Mouse (Mus musculus): ENCODE data around the gene Camsap2. TPM values are rescaled to one million over a fixed set of nuclear protein-coding genes. Genes with fewer than 3 reads are reported as not detected.

Gene Camsap2
- polyA plus RNA-seq, 1 experiment from 2014 or later: 36.8 TPM

- no peak for TF ChIP-seq CTCF (IDR thresholded peaks at IDR 0.05)
- POLR2A ChIA-PET: no interaction called here
- in situ Hi-C loops (cut with MboI; ENCODE audit: low pct_unique_long_range_greater_than_20kb): no loop called here
- ATAC-seq (no peak), DNase-seq (ENCODE audit: low read depth, low spot score) (no peak)
- CTCF ChIA-PET: interaction anchor here (1.3 to 1.6 kb wide), 2 partner anchors 11 to 44 kb away, joined by 4 to 6 read pairs; no protein-coding TSS in a partner anchor
- no peaks in the 10 kb centered on the region for H3K27me3 ChIP-seq
Observed at GRCm38 (mm10) chr1:136241801-136242200, 104.1 kb downstream of the Camsap2 start.

- no peak for DNase-seq (ENCODE audit: low read depth, low spot score)
- in situ Hi-C loops (cut with MboI; ENCODE audit: low pct_unique_long_range_greater_than_20kb): no loop called here
- CTCF ChIA-PET: no interaction called here
- TF ChIP-seq CTCF (IDR thresholded peaks at IDR 0.05): no peak
- no peaks in the 10 kb centered on the region for H3K27me3 ChIP-seq
- POLR2A ChIA-PET: no interaction called here
- ATAC-seq: no peak
Observed at GRCm38 (mm10) chr1:136238495-136238894, 107.4 kb downstream of the Camsap2 start.

GRCm38 (mm10) chr1:136234595-136235092 lies 111.3 kb downstream of the Camsap2 start:
- in situ Hi-C loops (cut with MboI; ENCODE audit: low pct_unique_long_range_greater_than_20kb): no loop called here
- TF ChIP-seq CTCF (IDR thresholded peaks at IDR 0.05): no peak
- POLR2A ChIA-PET: no interaction called here
- DNase-seq (ENCODE audit: low read depth, low spot score) (no peak), ATAC-seq (no peak)
- H3K27me3 ChIP-seq: no peaks in the 10 kb centered on the region
- CTCF ChIA-PET: no interaction called here

- peak; percentile 72 for ATAC-seq
- peak; percentile 50 for DNase-seq (ENCODE audit: low read depth, low spot score)
- in situ Hi-C loops (cut with MboI; ENCODE audit: low pct_unique_long_range_greater_than_20kb): no loop called here
- CTCF ChIA-PET: no interaction called here
- H3K27me3 ChIP-seq: no peaks in the 10 kb centered on the region
- TF ChIP-seq CTCF (IDR thresholded peaks at IDR 0.05): no peak
- POLR2A ChIA-PET: interaction anchor here (1.2 kb wide), 1 partner anchor 13 kb away, joined by 3 read pairs; no protein-coding TSS in a partner anchor
Observed at GRCm38 (mm10) chr1:136233892-136234594, 111.9 kb downstream of the Camsap2 start, which contains the start of gene Inava. Gene Inava (minus strand): TSS chr1:136234264.

GRCm38 (mm10) chr1:136232986-136233790 lies 112.7 kb downstream of the Camsap2 start:
- DNase-seq (ENCODE audit: low read depth, low spot score): no peak
- in situ Hi-C loops (cut with MboI; ENCODE audit: low pct_unique_long_range_greater_than_20kb): no loop called here

GRCm38 (mm10) chr1:136232285-136232926 lies 113.5 kb downstream of the Camsap2 start:
- no peak for TF ChIP-seq CTCF (IDR thresholded peaks at IDR 0.05)

More at GRCm38 (mm10) chr1:136232986-136233790, 112.7 kb downstream of the Camsap2 start:
- ChIA-PET POLR2A (interaction anchor here (0.8 to 1.2 kb wide), 4 partner anchors 12 to 59 kb away, joined by 3 read pairs; no protein-coding TSS in a partner anchor), CTCF (no interaction called here)
- no peak for ATAC-seq
- no peak for TF ChIP-seq CTCF (IDR thresholded peaks at IDR 0.05)
- H3K27me3 ChIP-seq: no peaks in the 10 kb centered on the region

GRCm38 (mm10) chr1:136231596-136231995 lies 114.3 kb downstream of the Camsap2 start:
- ChIA-PET POLR2A (no interaction called here), CTCF (interaction anchor here (0.8 kb wide), 1 partner anchor 56 kb away, joined by 3 read pairs; no protein-coding TSS in a partner anchor)
- in situ Hi-C loops (cut with MboI; ENCODE audit: low pct_unique_long_range_greater_than_20kb): no loop called here
- H3K27me3 ChIP-seq: no peaks in the 10 kb centered on the region
- ATAC-seq (no peak), DNase-seq (ENCODE audit: low read depth, low spot score) (no peak)
- TF ChIP-seq CTCF (IDR thresholded peaks at IDR 0.05): no peak

More at GRCm38 (mm10) chr1:136232285-136232926, 113.5 kb downstream of the Camsap2 start:
- CTCF ChIA-PET: no interaction called here
- ATAC-seq (no peak), DNase-seq (ENCODE audit: low read depth, low spot score) (no peak)
- no peaks in the 10 kb centered on the region for H3K27me3 ChIP-seq
- in situ Hi-C loops (cut with MboI; ENCODE audit: low pct_unique_long_range_greater_than_20kb): no loop called here
- POLR2A ChIA-PET: interaction anchor here (0.8 to 0.9 kb wide), 3 partner anchors 13 to 58 kb away, joined by 3 read pairs; no protein-coding TSS in a partner anchor

- no peaks in the 10 kb centered on the region for H3K27me3 ChIP-seq
- ATAC-seq (no peak), DNase-seq (ENCODE audit: low read depth, low spot score) (no peak)
- POLR2A ChIA-PET: interaction anchor here (0.5 kb wide), 1 partner anchor 290 kb away, joined by 3 read pairs; no protein-coding TSS in a partner anchor
- no peak for TF ChIP-seq CTCF (IDR thresholded peaks at IDR 0.05)
- in situ Hi-C loops (cut with MboI; ENCODE audit: low pct_unique_long_range_greater_than_20kb): no loop called here
- CTCF ChIA-PET: interaction anchor here (1.6 kb wide), 1 partner anchor 55 kb away, joined by 6 read pairs; no protein-coding TSS in a partner anchor
Observed at GRCm38 (mm10) chr1:136230201-136230600, 115.7 kb downstream of the Camsap2 start.

- no peak for TF ChIP-seq CTCF (IDR thresholded peaks at IDR 0.05)
- ChIA-PET CTCF (no interaction called here), POLR2A (interaction anchor here (0.7 kb wide), 1 partner anchor 34 kb away, joined by 6 read pairs; no protein-coding TSS in a partner anchor)
- DNase-seq (ENCODE audit: low read depth, low spot score) (peak; percentile 61), ATAC-seq (peak; percentile 42)
- in situ Hi-C loops (cut with MboI; ENCODE audit: low pct_unique_long_range_greater_than_20kb): no loop called here
- H3K27me3 ChIP-seq: no peaks in the 10 kb centered on the region
Observed at GRCm38 (mm10) chr1:136229040-136229373, 116.9 kb downstream of the Camsap2 start.

- ChIA-PET POLR2A (no interaction called here), CTCF (no interaction called here)
- in situ Hi-C loops (cut with MboI; ENCODE audit: low pct_unique_long_range_greater_than_20kb): no loop called here
- ATAC-seq (peak; percentile 67), DNase-seq (ENCODE audit: low read depth, low spot score) (peak; percentile 84)
- TF ChIP-seq CTCF (IDR thresholded peaks at IDR 0.05): no peak
- no peaks in the 10 kb centered on the region for H3K27me3 ChIP-seq
Observed at GRCm38 (mm10) chr1:136228328-136229039, 117.4 kb downstream of the Camsap2 start.

Data from Patski (cell line).